Mouse (Mus musculus) MEL (cell line): ENCODE data around the gene Gls2. TPM values are rescaled to one million over a fixed set of nuclear protein-coding genes. Genes with fewer than 3 reads are reported as not detected.

Source experiments
- DNase-seq: peaks from one replicate; pipeline ENCODE4 v3.0.0; 2011; ENCODE audit warnings: low read depth, low spot score
- H3K27ac ChIP-seq: 2 replicates; pipeline ENCODE4 v1.5.1; 2012; ENCODE audit warnings: low read depth, mild to moderate bottlenecking, control low read depth, low read length, moderate library complexity; ENCODE audit not compliant: control insufficient read depth
- H3K27me3 ChIP-seq, 2 experiments: fragments of 150-350 bp in 1 of 2; sonication (generic) in 1 of 2; 2 replicates each; pipeline ENCODE4 v1.6.1; 2012; ENCODE audit warnings: low read length in 2 of 2, mild to moderate bottlenecking in 2 of 2, improper control_type of control experiment in 1 of 2, moderate library complexity in 1 of 2; ENCODE audit not compliant: insufficient read depth in 2 of 2, control insufficient read depth in 1 of 2
- H3K36me3 ChIP-seq, 2 experiments: 2 replicates each; pipeline ENCODE4 v1.6.1; 2012 to 2014; ENCODE audit warnings: low read length in 2 of 2, improper control_type of control experiment in 1 of 2, inconsistent platforms in 1 of 2, mild to moderate bottlenecking in 1 of 2; ENCODE audit not compliant: insufficient read depth in 2 of 2, control insufficient read depth in 1 of 2
- H3K4me1 ChIP-seq, 2 experiments: fragments of 150-350 bp in 1 of 2; sonication (generic) in 1 of 2; 2 replicates each; pipeline ENCODE4 v1.6.1; 2012; ENCODE audit warnings: low read length in 2 of 2, improper control_type of control experiment in 1 of 2, mild to moderate bottlenecking in 1 of 2; ENCODE audit not compliant: insufficient read depth in 2 of 2, control insufficient read depth in 1 of 2
- H3K4me3 ChIP-seq, 2 experiments: fragments of 150-350 bp in 1 of 2; sonication (generic) in 1 of 2; 2 replicates each; pipeline ENCODE4 v1.5.1; 2012; ENCODE audit warnings: low read depth in 2 of 2, low read length in 2 of 2, mild to moderate bottlenecking in 2 of 2, moderate library complexity in 2 of 2, control low read depth in 1 of 2, improper control_type of control experiment in 1 of 2; ENCODE audit not compliant: control insufficient read depth in 1 of 2, insufficient read depth in 1 of 2
- H3K79me2 ChIP-seq: 2 replicates; pipeline ENCODE4 v1.6.1; 2012; ENCODE audit warnings: mild to moderate bottlenecking, low read length, moderate library complexity; ENCODE audit not compliant: control insufficient read depth, poor library complexity, insufficient read depth
- H3K9ac ChIP-seq: 2 replicates; pipeline ENCODE4 v1.6.1; 2012; ENCODE audit warnings: low read depth, mild to moderate bottlenecking, control low read depth, low read length, moderate library complexity; ENCODE audit not compliant: control insufficient read depth, poor library complexity, severe bottlenecking
- H3K9me3 ChIP-seq: fragments of 150-350 bp; sonication (generic); replicated peaks from 2 replicates; pipeline ENCODE4 v1.6.1; 2012; ENCODE audit warnings: mild to moderate bottlenecking, low read length, improper control_type of control experiment, moderate library complexity; ENCODE audit not compliant: insufficient read depth
- BHLHE40 ChIP-seq: IDR thresholded peaks from 2 replicates; pipeline ENCODE4 v1.6.1; 2012; ENCODE audit warnings: low read depth, mild to moderate bottlenecking, inconsistent platforms, low read length, improper control_type of control experiment, borderline replicate concordance
- CTCF ChIP-seq, 3 experiments: IDR thresholded peaks in 2 of 3; conservative IDR thresholded peaks in 1 of 3; 2 replicates each; pipeline ENCODE4 v1.5.1; 2011 to 2012; ENCODE audit warnings: low read length in 3 of 3, low read depth in 2 of 3, mild to moderate bottlenecking in 2 of 3, improper control_type of control experiment in 1 of 3, inconsistent platforms in 1 of 3, mixed read lengths in 1 of 3, moderate library complexity in 1 of 3; ENCODE audit not compliant: control insufficient read depth in 1 of 3, insufficient read depth in 1 of 3, poor library complexity in 1 of 3, severe bottlenecking in 1 of 3
- E2F4 ChIP-seq: IDR thresholded peaks from 2 replicates; pipeline ENCODE4 v1.6.1; 2011; ENCODE audit warnings: low read depth, low read length, improper control_type of control experiment, borderline replicate concordance
- EP300 ChIP-seq, 2 experiments: IDR thresholded peaks; 2 replicates each; pipeline ENCODE4 v1.6.1; 2011; ENCODE audit warnings: improper control_type of control experiment in 2 of 2, low read length in 2 of 2, low read depth in 1 of 2, mild to moderate bottlenecking in 1 of 2
- ETS1 ChIP-seq: IDR thresholded peaks from 2 replicates; pipeline ENCODE4 v1.6.1; 2012; ENCODE audit warnings: low read depth, mild to moderate bottlenecking, inconsistent platforms, low read length, improper control_type of control experiment, moderate library complexity
- GABPA ChIP-seq: IDR thresholded peaks from 2 replicates; pipeline ENCODE4 v1.6.1; 2012; ENCODE audit warnings: low read depth, mild to moderate bottlenecking, inconsistent platforms, low read length, improper control_type of control experiment, moderate library complexity
- KAT2A ChIP-seq: conservative IDR thresholded peaks from 2 replicates; pipeline ENCODE4 v1.6.1; 2012; ENCODE audit warnings: low read depth, low read length, improper control_type of control experiment, inconsistent platforms
- MAX ChIP-seq: IDR thresholded peaks from 2 replicates; pipeline ENCODE4 v1.6.1; 2011; ENCODE audit warnings: low read length, improper control_type of control experiment
- MAZ ChIP-seq: IDR thresholded peaks from 2 replicates; pipeline ENCODE4 v1.6.1; 2012; ENCODE audit warnings: low read depth, mild to moderate bottlenecking, inconsistent platforms, low read length, improper control_type of control experiment
- MEF2A ChIP-seq: IDR thresholded peaks from 2 replicates; pipeline ENCODE4 v1.6.1; 2014; ENCODE audit warnings: low read depth, mild to moderate bottlenecking, inconsistent platforms, low read length, improper control_type of control experiment; ENCODE audit not compliant: poor library complexity, insufficient replicate concordance, severe bottlenecking; ENCODE audit errors: extremely low read depth
- MXI1 ChIP-seq: IDR thresholded peaks from 2 replicates; pipeline ENCODE4 v1.6.1; 2011; ENCODE audit warnings: mild to moderate bottlenecking, low read depth, low read length, improper control_type of control experiment
- MYB ChIP-seq: IDR thresholded peaks from 2 replicates; pipeline ENCODE4 v1.6.1; 2011; ENCODE audit warnings: mild to moderate bottlenecking, low read depth, low read length, improper control_type of control experiment
- NELFE ChIP-seq: IDR thresholded peaks from 2 replicates; pipeline ENCODE4 v1.6.1; 2011; ENCODE audit warnings: low read depth, low read length, improper control_type of control experiment
- NRF1 ChIP-seq: IDR thresholded peaks from 2 replicates; pipeline ENCODE4 v1.6.1; 2014; ENCODE audit warnings: low read depth, mild to moderate bottlenecking, inconsistent platforms, low read length, improper control_type of control experiment, moderate library complexity; ENCODE audit not compliant: poor library complexity, insufficient read depth, severe bottlenecking
- POLR2AphosphoS2 ChIP-seq: IDR thresholded peaks from 2 replicates; pipeline ENCODE4 v1.6.1; 2011; ENCODE audit warnings: low read length, improper control_type of control experiment
- POLR2AphosphoS5 ChIP-seq: IDR thresholded peaks from 2 replicates; pipeline ENCODE4 v1.6.1; 2012; ENCODE audit warnings: low read depth, borderline replicate concordance, mild to moderate bottlenecking, inconsistent platforms, low read length, moderate library complexity, mixed read lengths
- RAD21 ChIP-seq: IDR thresholded peaks from 2 replicates; pipeline ENCODE4 v1.6.1; 2011; ENCODE audit warnings: mild to moderate bottlenecking, low read depth, low read length, improper control_type of control experiment
- RCOR1 ChIP-seq: IDR thresholded peaks from 2 replicates; pipeline ENCODE4 v1.6.1; 2012; ENCODE audit warnings: low read depth, mild to moderate bottlenecking, inconsistent platforms, low read length, improper control_type of control experiment
- SIN3A ChIP-seq: IDR thresholded peaks from 2 replicates; pipeline ENCODE4 v1.6.1; 2012; ENCODE audit warnings: low read length, improper control_type of control experiment, inconsistent platforms
- SMC3 ChIP-seq: IDR thresholded peaks from 2 replicates; pipeline ENCODE4 v1.6.1; 2011; ENCODE audit warnings: low read depth, low read length, improper control_type of control experiment
- TAL1 ChIP-seq: IDR thresholded peaks from 2 replicates; pipeline ENCODE4 v1.6.1; 2012; ENCODE audit warnings: mild to moderate bottlenecking, inconsistent platforms, low read length, moderate library complexity, mixed read lengths
- TCF12 ChIP-seq: IDR thresholded peaks from 2 replicates; pipeline ENCODE4 v1.6.1; 2014; ENCODE audit warnings: low read depth, mild to moderate bottlenecking, inconsistent platforms, low read length, improper control_type of control experiment, moderate library complexity
- UBTF ChIP-seq: IDR thresholded peaks from 2 replicates; pipeline ENCODE4 v1.6.1; 2012; ENCODE audit warnings: low read depth, mild to moderate bottlenecking, inconsistent platforms, low read length, improper control_type of control experiment, moderate library complexity, borderline replicate concordance; ENCODE audit not compliant: insufficient read depth
- USF2 ChIP-seq, 2 experiments: IDR thresholded peaks; 2 replicates each; pipeline ENCODE4 v1.6.1; 2011 to 2012; ENCODE audit warnings: improper control_type of control experiment in 2 of 2, low read length in 2 of 2, borderline replicate concordance in 1 of 2, inconsistent platforms in 1 of 2, low read depth in 1 of 2, mild to moderate bottlenecking in 1 of 2; ENCODE audit not compliant: insufficient read depth in 1 of 2
- ZC3H11A ChIP-seq: IDR thresholded peaks from 2 replicates; pipeline ENCODE4 v1.6.1; 2012; ENCODE audit warnings: low read depth, mild to moderate bottlenecking, inconsistent platforms, low read length, improper control_type of control experiment
- ZKSCAN1 ChIP-seq: IDR thresholded peaks from 2 replicates; pipeline ENCODE4 v1.6.1; 2012; ENCODE audit warnings: low read depth, mild to moderate bottlenecking, inconsistent platforms, low read length, improper control_type of control experiment, moderate library complexity
- ZMIZ1 ChIP-seq: IDR thresholded peaks from 2 replicates; pipeline ENCODE4 v1.6.1; 2012; ENCODE audit warnings: low read depth, mild to moderate bottlenecking, inconsistent platforms, low read length, improper control_type of control experiment, moderate library complexity
- ZNF384 ChIP-seq: IDR thresholded peaks from 2 replicates; pipeline ENCODE4 v1.6.1; 2012; ENCODE audit warnings: low read depth, mild to moderate bottlenecking, inconsistent platforms, low read length, improper control_type of control experiment
- polyA plus RNA-seq, 2 experiments: library from polyadenylated mRNA; stranded (reverse) in 1 of 2; unstranded in 1 of 2; fragments of >175 nt in 1 of 2; fragments of >200 nt in 1 of 2; gene quantifications; 2 replicates each; pipeline versions ENCODE4 v1.2.1 to v1.2.4; 2012; ENCODE audit warnings: low replicate concordance in 2 of 2, low read depth in 1 of 2; ENCODE audit not compliant: insufficient read length in 2 of 2, insufficient read depth in 1 of 2, missing spikeins in 1 of 2
- total RNA-seq: library from RNA; depleted of rRNA; stranded (reverse); fragments of 300-350 nt; gene quantifications from 2 replicates; pipeline ENCODE4 v1.2.3, GENCODE M21; 2012

Gene Gls2
- total and polyA plus RNA-seq, 3 experiments, result 11.8 to 17.8 TPM; not detected in 1

GRCm38 (mm10) chr10:128232420-128232985 lies 38.2 kb downstream of the Gls2 start (continued):
- TF ChIP-seq MAX (no peak), E2F4 (no peak), MYB (no peak), POLR2AphosphoS5 (no peak), NELFE (no peak), TAL1 (no peak), KAT2A (no peak), ZC3H11A (peak; percentile 36), USF2 (IDR thresholded peaks at IDR 0.05; ENCODE audit: borderline replicate concordance in 1 of 2, insufficient read depth in 1 of 2, low read depth in 1 of 2, low read length in 2 of 2) (no peak), MAZ (no peak), MXI1 (peak; percentile 26; the same call in 1 of the 2 replicates), ZNF384 (no peak), GABPA (no peak)

GRCm38 (mm10) chr10:128236321-128236720 lies 42.1 kb downstream of the Gls2 start:
- Histone ChIP-seq H3K27ac (no peak overlapping the region), H3K36me3 (peaks cover 0 to 34% of the 10 kb centered on the region in 2 experiments; a peak in 2 of 4 replicates), H3K79me2 (peaks cover 17% of the 10 kb centered on the region), H3K4me1 (peaks cover 23 to 30% of the 10 kb centered on the region in 2 experiments)
- DNase-seq, result no peak
- TF ChIP-seq POLR2AphosphoS5, result no peak
- no peak for TF ChIP-seq ETS1
- TF ChIP-seq EP300 (IDR thresholded peaks at IDR 0.05; ENCODE audit: low read depth in 1 of 2, low read length in 2 of 2), result no peak
- no peak for TF ChIP-seq UBTF
- no peak for TF ChIP-seq TCF12
- no peak for TF ChIP-seq SMC3
- no peak for TF ChIP-seq SIN3A
- no peak for TF ChIP-seq MEF2A
- no peak for TF ChIP-seq NRF1
- TF ChIP-seq RAD21, result no peak
- no peak for TF ChIP-seq USF2 (IDR thresholded peaks at IDR 0.05; ENCODE audit: borderline replicate concordance in 1 of 2, insufficient read depth in 1 of 2, low read depth in 1 of 2, low read length in 2 of 2)
- TF ChIP-seq POLR2AphosphoS2, result no peak
- no peak for TF ChIP-seq RCOR1
- TF ChIP-seq ZMIZ1, result no peak
- no peak for TF ChIP-seq CTCF (IDR thresholded peaks at IDR 0.05 in 2 of 3, conservative IDR thresholded peaks at IDR 0.05 in 1 of 3; ENCODE audit: control insufficient read depth in 1 of 3, insufficient read depth in 1 of 3, low read depth in 2 of 3, low read length in 3 of 3, poor library complexity in 1 of 3, severe bottlenecking in 1 of 3)
- TF ChIP-seq NELFE, result no peak
- TF ChIP-seq BHLHE40, result no peak
- no peak for TF ChIP-seq ZKSCAN1
- TF ChIP-seq, all 39 proteins: peak for 0
- no peak overlapping the region for H3K4me3 ChIP-seq
- no peaks in the 10 kb centered on the region for H3K9me3 ChIP-seq
- no peaks in the 10 kb centered on the region for H3K27me3 ChIP-seq
- H3K9ac ChIP-seq, result no peak overlapping the region
